Mouse (Mus musculus): Measurements from ENCODE around the gene Wwc2.

Wwc2 gene

GRCm38 (mm10) chr8:47939933-47940870, 50.5 kb downstream of the Wwc2 start:
- no peak for DNase-seq (ENCODE audit: low read depth, low spot score)
- Histone ChIP-seq H3K27me3 (ENCODE audit: control insufficient read depth, insufficient read depth, low read length, poor library complexity, severe bottlenecking) (no peaks in the 10 kb centered on the region), H3K36me3 (ENCODE audit: control insufficient read depth, insufficient read depth, low read length, poor library complexity, severe bottlenecking) (peaks cover 4% of the 10 kb centered on the region)

- Histone ChIP-seq H3K36me3 (ENCODE audit: control insufficient read depth, insufficient read depth, low read length, poor library complexity, severe bottlenecking) (no peaks in the 10 kb centered on the region), H3K27me3 (ENCODE audit: control insufficient read depth, insufficient read depth, low read length, poor library complexity, severe bottlenecking) (no peaks in the 10 kb centered on the region)
- no peak for DNase-seq (ENCODE audit: low read depth, low spot score)
Measured at GRCm38 (mm10) chr8:47939217-47939616, 51.5 kb downstream of the Wwc2 start.

- no peaks in the 10 kb centered on the region for H3K36me3 ChIP-seq (ENCODE audit: control insufficient read depth, insufficient read depth, low read length, poor library complexity, severe bottlenecking)
- no peaks in the 10 kb centered on the region for H3K27me3 ChIP-seq (ENCODE audit: control insufficient read depth, insufficient read depth, low read length, poor library complexity, severe bottlenecking)
- DNase-seq (ENCODE audit: low read depth, low spot score) = no peak
Measured at GRCm38 (mm10) chr8:47936386-47936785, 54.3 kb downstream of the Wwc2 start.

GRCm38 (mm10) chr8:47935461-47935860, 55.3 kb downstream of the Wwc2 start:
- no peaks in the 10 kb centered on the region for H3K27me3 ChIP-seq (ENCODE audit: control insufficient read depth, insufficient read depth, low read length, poor library complexity, severe bottlenecking)

GRCm38 (mm10) chr8:47933087-47933486, 57.6 kb downstream of the Wwc2 start:
- no peak for DNase-seq (ENCODE audit: low read depth, low spot score)
- Histone ChIP-seq H3K36me3 (ENCODE audit: control insufficient read depth, insufficient read depth, low read length, poor library complexity, severe bottlenecking) (no peaks in the 10 kb centered on the region), H3K27me3 (ENCODE audit: control insufficient read depth, insufficient read depth, low read length, poor library complexity, severe bottlenecking) (no peaks in the 10 kb centered on the region)

More at GRCm38 (mm10) chr8:47935461-47935860, 55.3 kb downstream of the Wwc2 start:
- no peak for DNase-seq (ENCODE audit: low read depth, low spot score)
- H3K36me3 ChIP-seq (ENCODE audit: control insufficient read depth, insufficient read depth, low read length, poor library complexity, severe bottlenecking) = no peaks in the 10 kb centered on the region

- DNase-seq (ENCODE audit: low read depth, low spot score) = no peak
Measured at GRCm38 (mm10) chr8:47932028-47932790, 58.5 kb downstream of the Wwc2 start.

GRCm38 (mm10) chr8:47931371-47931770, 59.4 kb downstream of the Wwc2 start:
- Histone ChIP-seq H3K36me3 (ENCODE audit: control insufficient read depth, insufficient read depth, low read length, poor library complexity, severe bottlenecking) (no peaks in the 10 kb centered on the region), H3K27me3 (ENCODE audit: control insufficient read depth, insufficient read depth, low read length, poor library complexity, severe bottlenecking) (no peaks in the 10 kb centered on the region)
- no peak for DNase-seq (ENCODE audit: low read depth, low spot score)

More at GRCm38 (mm10) chr8:47932028-47932790, 58.5 kb downstream of the Wwc2 start:
- H3K27me3 ChIP-seq (ENCODE audit: control insufficient read depth, insufficient read depth, low read length, poor library complexity, severe bottlenecking) = no peaks in the 10 kb centered on the region
- H3K36me3 ChIP-seq (ENCODE audit: control insufficient read depth, insufficient read depth, low read length, poor library complexity, severe bottlenecking) = no peaks in the 10 kb centered on the region

- DNase-seq (ENCODE audit: low read depth, low spot score) = no peak
- H3K36me3 ChIP-seq (ENCODE audit: control insufficient read depth, insufficient read depth, low read length, poor library complexity, severe bottlenecking) = no peaks in the 10 kb centered on the region
- H3K27me3 ChIP-seq (ENCODE audit: control insufficient read depth, insufficient read depth, low read length, poor library complexity, severe bottlenecking) = no peaks in the 10 kb centered on the region
Measured at GRCm38 (mm10) chr8:47929615-47930014, 61.1 kb downstream of the Wwc2 start.

- Histone ChIP-seq H3K36me3 (ENCODE audit: control insufficient read depth, insufficient read depth, low read length, poor library complexity, severe bottlenecking) (no peaks in the 10 kb centered on the region), H3K27me3 (ENCODE audit: control insufficient read depth, insufficient read depth, low read length, poor library complexity, severe bottlenecking) (no peaks in the 10 kb centered on the region)
- no peak for DNase-seq (ENCODE audit: low read depth, low spot score)
Measured at GRCm38 (mm10) chr8:47928604-47929185, 62.0 kb downstream of the Wwc2 start.

GRCm38 (mm10) chr8:47924921-47925320, 65.8 kb downstream of the Wwc2 start:
- Histone ChIP-seq H3K36me3 (ENCODE audit: control insufficient read depth, insufficient read depth, low read length, poor library complexity, severe bottlenecking) (no peaks in the 10 kb centered on the region), H3K27me3 (ENCODE audit: control insufficient read depth, insufficient read depth, low read length, poor library complexity, severe bottlenecking) (no peaks in the 10 kb centered on the region; the same call in 1 of the 2 replicates)
- DNase-seq (ENCODE audit: low read depth, low spot score) = no peak

- no peak for DNase-seq (ENCODE audit: low read depth, low spot score)
- Histone ChIP-seq H3K27me3 (ENCODE audit: control insufficient read depth, insufficient read depth, low read length, poor library complexity, severe bottlenecking) (no peaks in the 10 kb centered on the region; the same call in 1 of the 2 replicates), H3K36me3 (ENCODE audit: control insufficient read depth, insufficient read depth, low read length, poor library complexity, severe bottlenecking) (no peaks in the 10 kb centered on the region)
Measured at GRCm38 (mm10) chr8:47922816-47923215, 67.9 kb downstream of the Wwc2 start.

- no peaks in the 10 kb centered on the region for H3K36me3 ChIP-seq (ENCODE audit: control insufficient read depth, insufficient read depth, low read length, poor library complexity, severe bottlenecking)
- H3K27me3 ChIP-seq (ENCODE audit: control insufficient read depth, insufficient read depth, low read length, poor library complexity, severe bottlenecking) = no peaks in the 10 kb centered on the region; the same call in 1 of the 2 replicates
- DNase-seq (ENCODE audit: low read depth, low spot score) = no peak
Measured at GRCm38 (mm10) chr8:47922011-47922410, 68.7 kb downstream of the Wwc2 start.

GRCm38 (mm10) chr8:47920575-47921144, 70.1 kb downstream of the Wwc2 start:
- peak; percentile 3 for DNase-seq (ENCODE audit: low read depth, low spot score)
- H3K36me3 ChIP-seq (ENCODE audit: control insufficient read depth, insufficient read depth, low read length, poor library complexity, severe bottlenecking) = no peaks in the 10 kb centered on the region
- no peaks in the 10 kb centered on the region; the same call in 1 of the 2 replicates for H3K27me3 ChIP-seq (ENCODE audit: control insufficient read depth, insufficient read depth, low read length, poor library complexity, severe bottlenecking)
